8 mouse cellular contexts compared by ENCODE assay signal in genomic region chr12:70227121-70227932, GRCm38 (mm10). TPM values are rescaled to one million over a fixed set of nuclear protein-coding genes. Genes with fewer than 3 reads are reported as not detected.
A peak's percentile ranks its signal among the peaks of the same experiment; 100 is the strongest.
DNase-seq lines count a peak whose midpoint lies in the region; ATAC-seq and TF ChIP-seq lines count a peak whose summit lies in the region.

No protein-coding gene starts in this region.

- H3K27ac ChIP-seq in MEL (ENCODE audit: control insufficient read depth, low read depth, low read length), result peak overlapping the region; percentile 36
- peak overlapping the region; percentile 84 for H3K27ac ChIP-seq in brown adipose tissue, adult 24 weeks (replicated peaks; ENCODE audit: low read depth, low read length)
- H3K27ac ChIP-seq in hindbrain, embryonic 14.5 days, result no peak overlapping the region
- peak overlapping the region; percentile 72 for H3K27ac ChIP-seq in liver, embryonic 11.5 days (ENCODE audit: low read depth, low read length)
- H3K27ac ChIP-seq in stomach, postnatal 0 days (replicated peaks), result peak overlapping the region; percentile 84

- H3K4me1 ChIP-seq in MEL (ENCODE audit: control insufficient read depth in 1 of 2, insufficient read depth in 2 of 2, low read length in 2 of 2), result peaks cover 12 to 26% of the 10 kb centered on the region in 2 experiments
- H3K4me1 ChIP-seq in brown adipose tissue, adult 24 weeks (ENCODE audit: control insufficient read depth, insufficient read depth, insufficient read length, low read length), result peaks cover 8% of the 10 kb centered on the region
- peaks cover 10% of the 10 kb centered on the region for H3K4me1 ChIP-seq in hindbrain, embryonic 14.5 days (replicated peaks; ENCODE audit: control insufficient read depth, insufficient read depth, low read length)
- peaks cover 19% of the 10 kb centered on the region for H3K4me1 ChIP-seq in liver, embryonic 11.5 days (replicated peaks; ENCODE audit: control insufficient read depth, insufficient read depth, low read length)
- 0 out of 2 replicates have a peak, but pooled peaks cover 4% of the 10 kb centered on the region for H3K4me1 ChIP-seq in stomach, postnatal 0 days (replicated peaks; ENCODE audit: control insufficient read depth, insufficient read depth)

- peak overlapping the region; percentile 93 for H3K4me2 ChIP-seq in hindbrain, embryonic 14.5 days (replicated peaks)
- H3K4me2 ChIP-seq in liver, embryonic 11.5 days, result peak overlapping the region; percentile 96
- H3K4me2 ChIP-seq in stomach, postnatal 0 days (replicated peaks; ENCODE audit: low read depth), result peak overlapping the region; percentile 86

- 0 out of 6 replicates have a peak, but pooled peaks of 1 of the 3 experiments have one; percentile 2 for TF ChIP-seq CTCF in MEL (IDR thresholded peaks at IDR 0.05 in 2 of 3, conservative IDR thresholded peaks at IDR 0.05 in 1 of 3; ENCODE audit: control insufficient read depth in 1 of 3, insufficient read depth in 1 of 3, low read depth in 2 of 3, low read length in 3 of 3, poor library complexity in 1 of 3, severe bottlenecking in 1 of 3)
- TF ChIP-seq CTCF in stomach, postnatal 0 days (IDR thresholded peaks at IDR 0.05; ENCODE audit: low read depth), result peak; percentile 50

- H3K4me3 ChIP-seq in MEL (ENCODE audit: control insufficient read depth in 1 of 2, insufficient read depth in 1 of 2, low read depth in 2 of 2, low read length in 2 of 2), result peak overlapping the region; percentile 77 to 90
- H3K4me3 ChIP-seq in brown adipose tissue, adult 24 weeks (ENCODE audit: insufficient read depth, low read depth, low read length), result peak overlapping the region; percentile 72
- H3K4me3 ChIP-seq in hindbrain, embryonic 14.5 days (replicated peaks; ENCODE audit: low read length), result peak overlapping the region; percentile 38
- H3K4me3 ChIP-seq in liver, embryonic 11.5 days (ENCODE audit: low read depth, low read length), result peak overlapping the region; percentile 64
- peak overlapping the region; percentile 58 for H3K4me3 ChIP-seq in stomach, postnatal 0 days (ENCODE audit: low read depth, low read length)

- H3K79me2 ChIP-seq in MEL (ENCODE audit: control insufficient read depth, insufficient read depth, low read length, poor library complexity), result no peaks in the 10 kb centered on the region; the same call in 1 of the 2 replicates

- peaks cover 0 to 18% of the 10 kb centered on the region in 2 experiments; a peak in 2 of 4 replicates for H3K36me3 ChIP-seq in MEL (ENCODE audit: control insufficient read depth in 1 of 2, insufficient read depth in 2 of 2, low read length in 2 of 2)
- no peaks in the 10 kb centered on the region for H3K36me3 ChIP-seq in hindbrain, embryonic 14.5 days (replicated peaks; ENCODE audit: control insufficient read depth, insufficient read depth)
- no peaks in the 10 kb centered on the region for H3K36me3 ChIP-seq in liver, embryonic 11.5 days (ENCODE audit: control insufficient read depth, insufficient read depth, low read length)
- H3K36me3 ChIP-seq in stomach, postnatal 0 days (ENCODE audit: control insufficient read depth, insufficient read depth, low read length), result no peaks in the 10 kb centered on the region

- no peaks in the 10 kb centered on the region for H3K27me3 ChIP-seq in MEL (ENCODE audit: control insufficient read depth in 1 of 2, insufficient read depth in 2 of 2, low read length in 2 of 2)
- H3K27me3 ChIP-seq in hindbrain, embryonic 14.5 days (ENCODE audit: control insufficient read depth, insufficient read depth, low read length), result peaks cover 10% of the 10 kb centered on the region; the same call in 1 of the 2 replicates
- H3K27me3 ChIP-seq in liver, embryonic 11.5 days (replicated peaks; ENCODE audit: control insufficient read depth, insufficient read depth, low read length), result no peaks in the 10 kb centered on the region
- H3K27me3 ChIP-seq in stomach, postnatal 0 days (ENCODE audit: control insufficient read depth, insufficient read depth, low read length), result no peaks in the 10 kb centered on the region

- no peaks in the 10 kb centered on the region for H3K9me3 ChIP-seq in MEL (replicated peaks; ENCODE audit: insufficient read depth, low read length)
- no peaks in the 10 kb centered on the region for H3K9me3 ChIP-seq in hindbrain, embryonic 14.5 days (ENCODE audit: control insufficient read depth, low read length)
- no peaks in the 10 kb centered on the region for H3K9me3 ChIP-seq in liver, embryonic 11.5 days (ENCODE audit: control insufficient read depth, low read length)
- H3K9me3 ChIP-seq in stomach, postnatal 0 days (ENCODE audit: control insufficient read depth, low read length), result no peaks in the 10 kb centered on the region

- DNase-seq in MEL (ENCODE audit: low read depth, low spot score), result peak; percentile 94
- DNase-seq in gastrocnemius, adult 18-20 months (ENCODE audit: low spot score), result peak; percentile 78
- no peak for DNase-seq in hindbrain, embryonic 14.5 days (ENCODE audit: low spot score)
- peak; percentile 89 for DNase-seq in liver, embryonic 11.5 days (ENCODE audit: low spot score)
- DNase-seq in monocyte, adult 2 months (ENCODE audit: low read depth in 1 of 2, low spot score in 2 of 2), result peak; percentile 60 to 70
- DNase-seq in stomach, postnatal 0 days (ENCODE audit: low spot score), result peak; percentile 94
- DNase-seq in layer of hippocampus, postnatal 14 days (ENCODE audit: low spot score in 2 of 2), result no peak

- TF ChIP-seq RAD21 in MEL (IDR thresholded peaks at IDR 0.05; ENCODE audit: low read depth, low read length), result no peak

- WGBS in hindbrain, embryonic 14.5 days, result 1% methylated on average over 50 of the region's 52 CpGs
- WGBS in liver, embryonic 11.5 days, result 1% methylated on average over 51 of the region's 52 CpGs
- WGBS in stomach, postnatal 0 days, result under 1% methylated on average over 49 of the region's 52 CpGs

- TF ChIP-seq POLR2A in MEL (IDR thresholded peaks at IDR 0.05; ENCODE audit: control insufficient read depth in 1 of 2, insufficient read depth in 1 of 2, low read depth in 1 of 2, low read length in 2 of 2, poor library complexity in 1 of 2), result peak; percentile 67 to 94

- ATAC-seq in hindbrain, embryonic 14.5 days (ENCODE audit: low FRiP score), result peak; percentile 75
- ATAC-seq in liver, embryonic 11.5 days (replicated peaks; ENCODE audit: low FRiP score), result peak; percentile 96
- peak; percentile 97 for ATAC-seq in stomach, postnatal 0 days (ENCODE audit: low FRiP score, low TSS enrichment)

- no peak for TF ChIP-seq EP300 in MEL (IDR thresholded peaks at IDR 0.05; ENCODE audit: low read depth in 1 of 2, low read length in 2 of 2)
- no peak for TF ChIP-seq EP300 in stomach, postnatal 0 days (optimal IDR thresholded peaks at IDR 0.05)

- H3K9ac ChIP-seq in MEL (ENCODE audit: control insufficient read depth, low read depth, low read length, poor library complexity, severe bottlenecking), result peak overlapping the region; percentile 77
- peak overlapping the region; percentile 55 for H3K9ac ChIP-seq in hindbrain, embryonic 14.5 days
- peak overlapping the region; percentile 75 for H3K9ac ChIP-seq in liver, embryonic 11.5 days (ENCODE audit: low read depth, low read length)
- H3K9ac ChIP-seq in stomach, postnatal 0 days (ENCODE audit: low read length), result peak overlapping the region; percentile 74

TF ChIP-seq in MEL, 35 proteins besides CTCF, POLR2A, EP300 and RAD21 (continues in another document):
- TF ChIP-seq CHD2 (IDR thresholded peaks at IDR 0.05; ENCODE audit: low read length), result no peak
- TF ChIP-seq ZC3H11A (IDR thresholded peaks at IDR 0.05; ENCODE audit: low read depth, low read length), result no peak
- no peak for TF ChIP-seq CHD1 (IDR thresholded peaks at IDR 0.05; ENCODE audit: low read depth, low read length)
- peak; percentile 86 for TF ChIP-seq NELFE (IDR thresholded peaks at IDR 0.05; ENCODE audit: low read depth, low read length)
- TF ChIP-seq HCFC1 (IDR thresholded peaks at IDR 0.05; ENCODE audit: low read depth, low read length), result 0 out of 2 replicates have a peak, but pooled peaks have one; percentile 46
- no peak for TF ChIP-seq KAT2A (conservative IDR thresholded peaks at IDR 0.05; ENCODE audit: low read depth, low read length)
- no peak for TF ChIP-seq ZKSCAN1 (IDR thresholded peaks at IDR 0.05; ENCODE audit: low read depth, low read length)
- no peak for TF ChIP-seq USF2 (IDR thresholded peaks at IDR 0.05; ENCODE audit: borderline replicate concordance in 1 of 2, insufficient read depth in 1 of 2, low read depth in 1 of 2, low read length in 2 of 2)
- TF ChIP-seq TBP (IDR thresholded peaks at IDR 0.05; ENCODE audit: low read depth, low read length), result peak; percentile 84
- TF ChIP-seq MYB (IDR thresholded peaks at IDR 0.05; ENCODE audit: low read depth, low read length), result no peak
- TF ChIP-seq SMC3 (IDR thresholded peaks at IDR 0.05; ENCODE audit: low read depth, low read length), result no peak
- TF ChIP-seq NRF1 (IDR thresholded peaks at IDR 0.05; ENCODE audit: insufficient read depth, low read depth, low read length, poor library complexity, severe bottlenecking), result peak; percentile 50; the same call in 1 of the 2 replicates
- TF ChIP-seq ELF1 (IDR thresholded peaks at IDR 0.05; ENCODE audit: low read depth, low read length), result peak; percentile 29; the same call in 1 of the 2 replicates
- TF ChIP-seq RCOR1 (IDR thresholded peaks at IDR 0.05; ENCODE audit: low read depth, low read length), result no peak
- peak; percentile 87; the same call in 1 of the 2 replicates for TF ChIP-seq POLR2AphosphoS2 (IDR thresholded peaks at IDR 0.05; ENCODE audit: low read length)
- TF ChIP-seq GATA1 (IDR thresholded peaks at IDR 0.05; ENCODE audit: low read depth, low read length), result no peak
- peak; percentile 85; the same call in 1 of the 2 replicates for TF ChIP-seq MAZ (IDR thresholded peaks at IDR 0.05; ENCODE audit: low read depth, low read length)
- peak; percentile 94 for TF ChIP-seq ZMIZ1 (IDR thresholded peaks at IDR 0.05; ENCODE audit: low read depth, low read length)
- no peak for TF ChIP-seq BHLHE40 (IDR thresholded peaks at IDR 0.05; ENCODE audit: borderline replicate concordance, low read depth, low read length)
- TF ChIP-seq POLR2AphosphoS5 (IDR thresholded peaks at IDR 0.05; ENCODE audit: borderline replicate concordance, low read depth, low read length), result peak; percentile 85; the same call in 1 of the 2 replicates

RNA-seq across cellular contexts. Expression of gene Pygl, which starts 4.0 kb away (rescaled TPM):
- 13.9 and 17.2 TPM in 2 replicates for total RNA-seq in MEL (2012; rRNA removed)
- polyA plus RNA-seq in MEL (2012; ENCODE audit: insufficient read depth in 1 of 2, insufficient read length in 2 of 2, low read depth in 1 of 2, low replicate concordance in 2 of 2, missing spikeins in 1 of 2), result 10 to 100 TPM in 1 of 2 experiments, not detected in 1; 26.9 TPM
- polyA plus RNA-seq in brown adipose tissue, adult 24 weeks (2012; ENCODE audit: insufficient read depth, insufficient read length, missing spikeins), result 660 and 992 TPM in 2 replicates
- 1 to 10 TPM; 1.4 to 2.4 TPM for total RNA-seq in gastrocnemius, adult 18-20 months (2021)
- polyA plus RNA-seq in hindbrain, embryonic 14.5 days (2014; fragmentation: Nextera tagmentation; extraction: Ambion mirVana), result 9.2 and 9.4 TPM in 2 replicates
- polyA plus RNA-seq in liver, embryonic 11.5 days (2014; fragmentation: Nextera tagmentation; extraction: Ambion mirVana), result 29.8 and 36.2 TPM in 2 replicates
- 18.3 and 20.0 TPM in 2 replicates for polyA plus RNA-seq in stomach, postnatal 0 days (2015; fragmentation: Nextera tagmentation; extraction: Ambion mirVana)
- total RNA-seq in layer of hippocampus, postnatal 14 days (2021), result 1 to 10 TPM; 3.2 to 5.4 TPM

Comparison
In these comparisons a context has a peak if more than half of its experiments do, and no peak if none do; other contexts are left out.
1. DNase-seq: peak in MEL (single experiment), gastrocnemius, adult 18-20 months (single experiment), liver, embryonic 11.5 days (single experiment), monocyte, adult 2 months (2 of 2) and stomach, postnatal 0 days (single experiment); none in hindbrain, embryonic 14.5 days (single experiment) and layer of hippocampus, postnatal 14 days (0 of 2).
2. RNA of gene Pygl, which starts 4.0 kb away (polyA plus RNA-seq): 660 to 992 TPM in brown adipose tissue, adult 24 weeks; 29.8 to 36.2 TPM in liver, embryonic 11.5 days, 26.9 TPM in MEL, 18.3 to 20.0 TPM in stomach, postnatal 0 days and 9.2 to 9.4 TPM in hindbrain, embryonic 14.5 days; every median in the first group is over 10 times any median in the second.
3. Peak in every context shown above with its lines, with median percentiles within 50 percentile points of each other: H3K4me3 ChIP-seq, H3K9ac ChIP-seq, ATAC-seq and H3K4me2 ChIP-seq.